Mouse (Mus musculus) heart, postnatal 0 days (tissue): Measurements from ENCODE around the gene Mipol1.

Source experiments
- CTCF ChIP-seq: IDR thresholded peaks from 2 replicates; pipeline ENCODE4 v1.5.1; 2016; ENCODE audit warnings: antibody characterized with exemption, control low read depth, low read depth
- EP300 ChIP-seq: IDR thresholded peaks from 2 replicates; pipeline ENCODE4 v1.6.1; 2016; ENCODE audit warnings: antibody characterized with exemption, low read depth

DNA sequence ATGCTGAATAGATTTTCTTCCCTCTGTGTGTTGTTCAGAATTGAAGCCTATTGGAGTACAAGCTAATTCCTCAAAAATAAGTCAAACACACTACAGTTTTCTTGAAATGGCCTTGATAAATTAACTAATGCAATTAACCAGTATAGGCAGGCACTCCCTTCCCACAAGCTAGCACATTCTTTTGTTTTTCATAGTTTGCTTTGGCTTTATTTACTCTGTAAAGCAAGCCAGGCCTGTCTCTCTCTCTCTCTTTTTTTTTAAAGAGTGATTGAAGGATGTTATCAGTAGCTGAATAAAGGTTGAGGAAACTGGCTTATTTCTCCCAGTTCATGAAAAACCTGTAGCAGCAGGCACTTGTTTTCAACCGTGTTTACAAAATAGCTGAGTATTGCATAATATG, 219.1 kb downstream of the Mipol1 start:
- no peak for TF ChIP-seq CTCF
- TF ChIP-seq EP300: no peak
